Mouse (Mus musculus): ENCODE measurements at regions not wholly inside any gene's neighbourhood (a gene's known extent, or its start where the extent isn't known, plus 50 kb on each side); places are given as distances from the start of the nearest gene placed in this dataset.

DNA sequence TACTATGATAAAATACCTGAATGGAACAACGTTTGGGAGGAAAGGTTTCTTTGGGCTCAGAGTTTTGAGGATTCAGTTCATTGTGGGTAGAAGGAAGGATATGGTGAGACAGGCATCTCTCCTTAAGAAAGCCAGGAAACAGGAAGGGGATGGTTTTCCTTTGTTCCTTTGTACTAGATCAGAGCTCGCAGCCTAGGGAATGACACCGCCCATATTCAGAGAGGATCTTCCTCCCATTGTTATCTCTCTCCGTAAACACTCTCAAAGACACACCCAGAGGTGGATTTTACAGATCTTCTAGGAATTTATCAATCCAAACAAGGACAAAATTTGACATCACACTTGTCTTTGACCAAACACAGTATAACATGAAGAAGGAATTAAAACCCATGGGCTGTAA, 439.0 kb downstream of the Wdr11 start:
- TF ChIP-seq POLR2A (IDR thresholded peaks at IDR 0.05; ENCODE audit: low read depth, low read length) (no peak), CTCF (IDR thresholded peaks at IDR 0.05; ENCODE audit: borderline replicate concordance, insufficient read depth, low read length) (no peak)

Data from embryonic fibroblast, embryonic 13.5 days (primary cell).